Mouse (Mus musculus) heart, embryonic 13.5 days (tissue): Measurements from ENCODE around the gene Dnajb2. TPM values are rescaled to one million over a fixed set of nuclear protein-coding genes. Genes with fewer than 3 reads are reported as not detected.

ENCODE experiments used
- ATAC-seq: fragments of 200-750 bp; cut with Nextera tagmentation; 2 replicates; pipeline ENCODE4 v1.8.0; 2017; ENCODE audit warnings: moderate TSS enrichment; ENCODE audit not compliant: insufficient number of reproducible peaks, low FRiP score, low TSS enrichment; ENCODE audit errors: extremely low read depth
- H3K27ac ChIP-seq: fragments of 300-500 bp; sonication (generic); replicated peaks from 2 replicates; pipeline ENCODE4 v1.5.1; 2015; ENCODE audit warnings: moderate library complexity, mild to moderate bottlenecking, inconsistent platforms
- H3K27me3 ChIP-seq: fragments of 300-500 bp; sonication (generic); replicated peaks from 2 replicates; pipeline ENCODE4 v1.6.1; 2015; ENCODE audit warnings: mild to moderate bottlenecking, inconsistent platforms
- H3K36me3 ChIP-seq: fragments of 300-500 bp; sonication (generic); 2 replicates; pipeline ENCODE4 v1.6.1; 2015; ENCODE audit warnings: mild to moderate bottlenecking, inconsistent platforms
- H3K4me1 ChIP-seq: fragments of 300-500 bp; sonication (generic); 2 replicates; pipeline ENCODE4 v1.6.1; 2015; ENCODE audit warnings: inconsistent platforms
- H3K4me2 ChIP-seq: fragments of 300-500 bp; sonication (generic); 2 replicates; pipeline ENCODE4 v1.6.1; 2015; ENCODE audit warnings: inconsistent platforms, mild to moderate bottlenecking, moderate library complexity
- H3K4me3 ChIP-seq: fragments of 300-500 bp; sonication (generic); 2 replicates; pipeline ENCODE4 v1.5.1; 2015; ENCODE audit warnings: moderate library complexity, mild to moderate bottlenecking, inconsistent platforms
- H3K9ac ChIP-seq: fragments of 300-500 bp; sonication (generic); 2 replicates; pipeline ENCODE4 v1.6.1; 2015; ENCODE audit warnings: inconsistent platforms, mild to moderate bottlenecking, moderate library complexity
- H3K9me3 ChIP-seq: fragments of 300-500 bp; sonication (generic); 2 replicates; pipeline ENCODE4 v1.6.1; 2016; ENCODE audit warnings: inconsistent platforms
- WGBS: fragments of 180-500 bp; shearing (Covaris S2); methylation state at CpG from one replicate; pipeline ENCODE4 v1.1.7; 2015; ENCODE audit warnings: mixed read lengths; 5-methylcytosine and 5-hydroxymethylcytosine counted together
- microRNA-seq: library from miRNA; unstranded; fragments of <30 nt; microRNA quantifications from one replicate; pipeline ENCODE4, GENCODE M21; 2016
- polyA plus RNA-seq: library from polyadenylated mRNA; unstranded; fragments of >200 nt; fragmentation: Nextera tagmentation; extraction: Ambion mirVana; gene quantifications from 2 replicates; pipeline ENCODE4 v1.2.1, GENCODE M21; 2015

Dnajb2 gene
- polyA plus RNA-seq, 1 experiment from 2014 or later = 30.5 TPM

GRCm38 (mm10) chr1:75289376-75289775 lies 53.2 kb downstream of the Dnajb2 start:
- 15% methylated on average over 7 of the region's 7 CpGs for WGBS
- no peak for ATAC-seq
- Histone ChIP-seq H3K27ac (no peak overlapping the region), H3K36me3 (no peaks in the 10 kb centered on the region), H3K9ac (no peak overlapping the region), H3K4me3 (no peak overlapping the region), H3K27me3 (peaks cover 7% of the 10 kb centered on the region; the same call in 1 of the 2 replicates), H3K4me1 (peaks cover 21% of the 10 kb centered on the region), H3K9me3 (no peaks in the 10 kb centered on the region; the same call in 1 of the 2 replicates), H3K4me2 (no peak overlapping the region)

GRCm38 (mm10) chr1:75289888-75290431 lies 53.8 kb downstream of the Dnajb2 start:
- ATAC-seq = no peak
- Histone ChIP-seq H3K27me3 (peaks cover 7% of the 10 kb centered on the region; the same call in 1 of the 2 replicates), H3K36me3 (no peaks in the 10 kb centered on the region), H3K9ac (no peak overlapping the region), H3K27ac (no peak overlapping the region), H3K9me3 (no peaks in the 10 kb centered on the region), H3K4me2 (no peak overlapping the region), H3K4me3 (no peak overlapping the region), H3K4me1 (peaks cover 21% of the 10 kb centered on the region)
- WGBS = 59% methylated on average over 8 of the region's 8 CpGs

GRCm38 (mm10) chr1:75290582-75290981 lies 54.4 kb downstream of the Dnajb2 start:
- no peak overlapping the region for H3K9ac ChIP-seq
- H3K9me3 ChIP-seq = no peaks in the 10 kb centered on the region
- peaks cover 7% of the 10 kb centered on the region; the same call in 1 of the 2 replicates for H3K27me3 ChIP-seq
- H3K36me3 ChIP-seq = no peaks in the 10 kb centered on the region
- H3K4me1 ChIP-seq = peaks cover 21% of the 10 kb centered on the region
- no peak overlapping the region for H3K27ac ChIP-seq
- no peak overlapping the region for H3K4me3 ChIP-seq
- no peak overlapping the region for H3K4me2 ChIP-seq
- ATAC-seq = no peak

GRCm38 (mm10) chr1:75291321-75291720 lies 55.1 kb downstream of the Dnajb2 start:
- Histone ChIP-seq H3K4me1 (peaks cover 21% of the 10 kb centered on the region), H3K4me2 (no peak overlapping the region), H3K27me3 (peaks cover 7% of the 10 kb centered on the region; the same call in 1 of the 2 replicates), H3K27ac (no peak overlapping the region), H3K9me3 (no peaks in the 10 kb centered on the region), H3K4me3 (no peak overlapping the region), H3K36me3 (no peaks in the 10 kb centered on the region), H3K9ac (no peak overlapping the region)
- ATAC-seq = no peak
- WGBS = 76% methylated on average over 8 of the region's 8 CpGs

- Histone ChIP-seq H3K9me3 (no peaks in the 10 kb centered on the region), H3K4me1 (peaks cover 21% of the 10 kb centered on the region), H3K27me3 (peaks cover 7% of the 10 kb centered on the region; the same call in 1 of the 2 replicates), H3K9ac (0 out of 2 replicates have a peak overlapping the region, but pooled peaks have one; percentile 5), H3K36me3 (no peaks in the 10 kb centered on the region), H3K4me2 (peak overlapping the region; percentile 16), H3K27ac (peak overlapping the region; percentile 79), H3K4me3 (no peak overlapping the region)
- no peak for ATAC-seq
- 20% methylated on average over 12 of the region's 12 CpGs for WGBS
Observed at GRCm38 (mm10) chr1:75292476-75293330, 56.5 kb downstream of the Dnajb2 start.

- no peak overlapping the region for H3K4me3 ChIP-seq
- no peak for ATAC-seq
- no peak overlapping the region for H3K9ac ChIP-seq
- peak overlapping the region; percentile 79 for H3K27ac ChIP-seq
- 68% methylated on average over 5 of the region's 5 CpGs for WGBS
- no peaks in the 10 kb centered on the region for H3K36me3 ChIP-seq
- no peaks in the 10 kb centered on the region for H3K9me3 ChIP-seq
- peaks cover 2% of the 10 kb centered on the region; the same call in 1 of the 2 replicates for H3K27me3 ChIP-seq
- peak overlapping the region; percentile 16; the same call in 1 of the 2 replicates for H3K4me2 ChIP-seq
- peaks cover 21% of the 10 kb centered on the region for H3K4me1 ChIP-seq
Observed at GRCm38 (mm10) chr1:75293331-75293701, 57.1 kb downstream of the Dnajb2 start.

GRCm38 (mm10) chr1:75294294-75294693 lies 58.1 kb downstream of the Dnajb2 start:
- Histone ChIP-seq H3K27ac (no peak overlapping the region), H3K9me3 (no peaks in the 10 kb centered on the region), H3K9ac (no peak overlapping the region), H3K4me3 (no peak overlapping the region), H3K4me2 (no peak overlapping the region), H3K4me1 (peaks cover 21% of the 10 kb centered on the region), H3K36me3 (no peaks in the 10 kb centered on the region), H3K27me3 (no peaks in the 10 kb centered on the region)
- 70% methylated on average over 5 of the region's 5 CpGs for WGBS
- no peak for ATAC-seq

Small RNA genes lying within 50 kb of the gene (microRNA-seq; reads per million reads assigned to microRNA genes)
- gene Gm27943 = not detected

Other genes with a start within 250 kb of the Dnajb2 start
- gene Nhej1, start 111.2 kb upstream of the Dnajb2 start, polyA plus RNA-seq = 7.6 and 7.9 TPM in 2 replicates
- 0.41 and 1.0 TPM in 2 replicates for gene Slc23a3, start 102.5 kb upstream of the Dnajb2 start, polyA plus RNA-seq
- gene Cnppd1, start 93.7 kb upstream of the Dnajb2 start, polyA plus RNA-seq = 36.2 and 39.1 TPM in 2 replicates
- gene Retreg2, start 93.6 kb upstream of the Dnajb2 start, polyA plus RNA-seq = 35.2 and 35.9 TPM in 2 replicates
- gene Zfand2b, start 67.8 kb upstream of the Dnajb2 start, polyA plus RNA-seq = 27.2 and 31.7 TPM in 2 replicates
- gene Abcb6, start 56.0 kb upstream of the Dnajb2 start, polyA plus RNA-seq = 14.8 and 17.6 TPM in 2 replicates
- 23.7 and 26.4 TPM in 2 replicates for gene Ankzf1, start 44.3 kb upstream of the Dnajb2 start, polyA plus RNA-seq
- gene Atg9a, start 44.2 kb upstream of the Dnajb2 start, polyA plus RNA-seq = 28.7 and 30.4 TPM in 2 replicates
- gene Glb1l, start 25.6 kb upstream of the Dnajb2 start, polyA plus RNA-seq = 6.9 and 8.2 TPM in 2 replicates
- gene Stk16, start 25.6 kb upstream of the Dnajb2 start, polyA plus RNA-seq = 81.2 and 96.6 TPM in 2 replicates
- 43.3 and 45.1 TPM in 2 replicates for gene Tuba4a, start 16.5 kb upstream of the Dnajb2 start, polyA plus RNA-seq
- not detected in 2 replicates for gene A630095N17Rik, start 4.3 kb upstream of the Dnajb2 start, polyA plus RNA-seq
- gene Ptprn, start 28.1 kb downstream of the Dnajb2 start, polyA plus RNA-seq = 0.40 and 0.87 TPM in 2 replicates
- 0.75 TPM in 1 of 2 replicates, not detected in the other for gene Resp18, start 42.0 kb downstream of the Dnajb2 start, polyA plus RNA-seq
- gene Dnpep, start 81.6 kb downstream of the Dnajb2 start, polyA plus RNA-seq = 115 and 121 TPM in 2 replicates
- 393 and 426 TPM in 2 replicates for gene Des, start 123.9 kb downstream of the Dnajb2 start, polyA plus RNA-seq
- 55.1 and 58.8 TPM in 2 replicates for gene Speg, start 138.9 kb downstream of the Dnajb2 start, polyA plus RNA-seq
- gene Gmppa, start 199.5 kb downstream of the Dnajb2 start, polyA plus RNA-seq = 70.7 and 73.7 TPM in 2 replicates
- 0.28 and 0.31 TPM in 2 replicates for gene Asic4, start 214.0 kb downstream of the Dnajb2 start, polyA plus RNA-seq
- gene Chpf, start 242.9 kb downstream of the Dnajb2 start, polyA plus RNA-seq = 26.0 and 28.6 TPM in 2 replicates
- gene Tmem198, start 243.1 kb downstream of the Dnajb2 start, polyA plus RNA-seq = 0.43 and 0.49 TPM in 2 replicates